8 mouse cellular contexts compared by ENCODE assay signal in the genomic region with DNA sequence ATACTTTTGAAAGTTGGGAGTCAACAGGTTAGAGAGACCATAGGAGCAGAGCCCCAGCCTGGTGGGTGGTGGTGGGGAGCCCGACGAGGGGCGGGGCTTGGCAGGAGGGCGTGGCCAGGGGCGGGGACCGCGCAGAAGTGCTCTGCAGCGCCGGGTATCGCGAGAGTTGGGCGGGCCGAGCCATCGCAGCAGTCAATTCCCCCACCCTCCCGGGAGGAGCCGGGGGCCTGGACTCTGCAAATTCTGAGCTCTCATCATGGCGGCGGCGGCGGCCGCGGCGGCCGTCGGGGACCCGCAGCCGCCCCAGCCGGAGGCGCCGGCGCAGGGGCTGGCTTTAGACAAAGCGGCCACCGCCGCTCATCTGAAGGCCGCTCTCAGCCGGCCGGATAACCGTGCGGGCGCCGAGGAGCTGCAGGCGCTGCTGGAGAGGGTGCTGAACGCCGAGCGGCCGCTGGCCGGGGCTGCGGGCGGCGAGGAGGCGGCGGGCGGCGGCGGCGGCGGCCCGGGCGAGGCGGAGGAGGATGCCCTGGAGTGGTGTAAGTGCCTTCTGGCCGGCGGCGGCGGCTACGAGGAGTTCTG. TPM values are rescaled to one million over a fixed set of nuclear protein-coding genes. Genes with fewer than 3 reads are reported as not detected.
DNase-seq lines count a peak whose midpoint lies in the region; ATAC-seq lines count a peak whose summit lies in the region.

Gene Ubr3, plus strand, starts transcription at position 208 of the 579 bp plus-strand sequence.

- DNase-seq in adrenal gland, adult (ENCODE audit: inconsistent age in 2 of 2, low spot score in 1 of 2), result peak; percentile 98 to 99
- peak; percentile 95 for DNase-seq in embryo, embryonic 10.5 days (ENCODE audit: low spot score)
- DNase-seq in gastrocnemius, postnatal 14 days, result peak; percentile 99
- peak; percentile 95 to 99 for DNase-seq in left cerebral cortex, postnatal 10 days (ENCODE audit: extremely low spot score in 1 of 2, low spot score in 2 of 2)
- DNase-seq in right cerebral cortex, postnatal 25 days, result peak; percentile 97
- DNase-seq in urinary bladder, postnatal 4 days (ENCODE audit: low spot score in 2 of 2), result peak; percentile 98 to 99

- peak; percentile 95 for ATAC-seq in inflammation-experienced regulatory T-cells, adult 6 months
- ATAC-seq in megakaryocyte-erythroid progenitor cell, adult 5-6 weeks (replicated peaks; ENCODE audit: low FRiP score, low TSS enrichment, poor library complexity, severe bottlenecking), result peak; percentile 87

- intact Hi-C loops in gastrocnemius, postnatal 14 days (cut with DNase I; ENCODE audit: low total_unique reads), result no loop called here
- intact Hi-C loops in left cerebral cortex, postnatal 10 days (cut with DNase I), result no loop called here

RNA-seq across cellular contexts. Expression of gene Ubr3, which starts in this region (rescaled TPM):
- total RNA-seq in gastrocnemius, postnatal 14 days (2021), result 100 to 1,000 TPM; 108 to 118 TPM
- 10 to 100 TPM; 13.4 to 19.8 (median 13.7) TPM for polyA plus RNA-seq in inflammation-experienced regulatory T-cells, adult 6 months (2017; shearing (Covaris generic))
- total RNA-seq in left cerebral cortex, postnatal 10 days (2021), result 100 to 1,000 TPM; 132 to 142 TPM
- total RNA-seq in megakaryocyte-erythroid progenitor cell, adult 5-6 weeks (2014; fragmentation: Nextera tagmentation), result 31.5 and 37.1 TPM in 2 replicates
- 39.3 and 67.1 TPM in 2 replicates for total RNA-seq in megakaryocyte-erythroid progenitor cell, adult 5-6 weeks (2017)

Comparison
In these comparisons a context has a peak if more than half of its experiments do, and no peak if none do; other contexts are left out.
1. Peak in every context shown above with its lines: DNase-seq and ATAC-seq.